Mouse (Mus musculus) G1E (cell line): ENCODE measurements at regions not wholly inside any gene's neighbourhood (a gene's known extent, or its start where the extent isn't known, plus 50 kb on each side); places are given as distances from the start of the nearest gene placed in this dataset.

Source experiments
- CTCF ChIP-seq: IDR thresholded peaks from 2 replicates; pipeline ENCODE4 v1.5.1; 2012; ENCODE audit warnings: low read depth, low read length, inconsistent platforms, mixed read lengths
- GATA1 ChIP-seq: IDR thresholded peaks from 2 replicates; pipeline ENCODE4 v1.6.1; 2012; ENCODE audit warnings: borderline replicate concordance, low read length, inconsistent platforms, mixed read lengths

- TF ChIP-seq CTCF (no peak), GATA1 (no peak)
Measured at GRCm38 (mm10) chr1:90698618-90699017, 95.8 kb downstream of the Cops8 start.
